Mouse (Mus musculus) G1E (cell line): Measurements from ENCODE around the gene Hoxb8. TPM values are rescaled to one million over a fixed set of nuclear protein-coding genes. Genes with fewer than 3 reads are reported as not detected.

Experiments
- ATAC-seq: 2 replicates; pipeline ENCODE4 v1.8.0; 2016; ENCODE audit warnings: mild to moderate bottlenecking; ENCODE audit not compliant: insufficient number of reproducible peaks, poor library complexity, low FRiP score, severe bottlenecking; ENCODE audit errors: extremely low read depth
- DNase-seq: peaks from one replicate; pipeline ENCODE4 v3.0.0; 2012; ENCODE audit warnings: low spot score
- H3K27me3 ChIP-seq: 2 replicates; pipeline ENCODE4 v1.6.1; 2012; ENCODE audit warnings: mild to moderate bottlenecking, low read length, inconsistent platforms; ENCODE audit not compliant: insufficient read depth
- H3K36me3 ChIP-seq: replicated peaks from 2 replicates; pipeline ENCODE3; 2012; ENCODE audit warnings: mild to moderate bottlenecking, inconsistent platforms
- H3K4me1 ChIP-seq: 2 replicates; pipeline ENCODE4 v1.6.1; 2012; ENCODE audit warnings: low read depth, low read length, inconsistent platforms, mixed read lengths; ENCODE audit not compliant: insufficient read depth
- H3K4me3 ChIP-seq: 2 replicates; pipeline ENCODE4 v1.5.1; 2012; ENCODE audit warnings: low read depth, mild to moderate bottlenecking, inconsistent platforms, low read length, moderate library complexity, mixed read lengths
- H3K9me3 ChIP-seq: replicated peaks from 2 replicates; pipeline ENCODE4 v1.6.1; 2012; ENCODE audit warnings: inconsistent platforms
- CTCF ChIP-seq: IDR thresholded peaks from 2 replicates; pipeline ENCODE4 v1.5.1; 2012; ENCODE audit warnings: low read depth, low read length, inconsistent platforms, mixed read lengths
- GATA1 ChIP-seq: IDR thresholded peaks from 2 replicates; pipeline ENCODE4 v1.6.1; 2012; ENCODE audit warnings: borderline replicate concordance, low read length, inconsistent platforms, mixed read lengths
- GATA2 ChIP-seq: IDR thresholded peaks from 2 replicates; pipeline ENCODE4 v1.6.1; 2012; ENCODE audit warnings: low read depth, low read length, inconsistent platforms, borderline replicate concordance
- POLR2AphosphoS5 ChIP-seq: IDR thresholded peaks from 2 replicates; pipeline ENCODE4 v1.6.1; 2012; ENCODE audit warnings: low read depth, low read length, inconsistent platforms; ENCODE audit not compliant: insufficient replicate concordance
- TAL1 ChIP-seq: conservative IDR thresholded peaks from 2 replicates; pipeline ENCODE4 v1.6.1; 2012; ENCODE audit warnings: low read depth, low read length, inconsistent platforms, mixed read lengths
- polyA plus RNA-seq: library from polyadenylated mRNA; stranded (reverse); fragments of >175 nt; gene quantifications from 2 replicates; pipeline ENCODE4 v1.2.3, GENCODE M21; 2012
- total RNA-seq, 2 experiments: library from RNA; stranded (forward) in 1 of 2; stranded (reverse) in 1 of 2; fragments of 200-1000 nt in 1 of 2; fragments of >200 nt in 1 of 2; fragmentation: Nextera tagmentation in 1 of 2; gene quantifications; 2 replicates each; pipeline ENCODE4 v1.2.3; 2014 to 2017

The Hoxb8 gene
- total and polyA plus RNA-seq, 3 experiments: 0.22 TPM; not detected in 1

DNA sequence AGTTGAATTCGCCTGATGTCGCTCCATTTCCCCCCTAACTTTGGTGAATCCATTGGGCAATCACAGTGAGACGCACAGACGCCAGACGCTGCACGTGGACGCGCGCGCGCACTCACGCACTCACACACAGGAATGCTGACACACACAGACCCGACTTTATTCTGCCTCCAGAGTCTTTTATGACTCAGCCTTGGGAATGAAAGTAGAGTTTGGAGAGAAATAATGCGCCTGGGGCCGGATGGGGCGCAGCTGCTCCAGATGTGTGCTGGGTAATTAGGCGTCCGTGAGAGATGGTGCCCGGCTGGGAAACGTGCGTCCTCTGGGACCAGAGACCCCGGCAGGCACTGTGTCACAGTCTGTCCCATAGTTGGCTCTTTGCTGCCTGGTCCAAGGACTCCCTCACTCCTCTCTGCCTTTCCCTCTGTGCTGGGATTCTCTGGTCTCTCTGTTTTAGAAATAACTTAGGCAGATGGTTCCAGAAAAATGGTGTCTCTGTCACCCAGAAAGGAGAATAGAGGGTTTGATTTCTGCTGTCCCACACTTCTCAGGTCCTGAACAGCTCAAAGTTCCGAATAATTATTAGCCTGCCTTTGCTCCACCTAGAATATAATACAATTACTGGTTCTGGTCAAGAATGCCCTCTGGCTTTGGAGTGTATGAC is 21.3 kb upstream of the Hoxb8 start:
- no peaks in the 10 kb centered on the region for H3K4me1 ChIP-seq
- H3K9me3 ChIP-seq: no peaks in the 10 kb centered on the region
- ATAC-seq (no peak), DNase-seq (no peak)
- H3K36me3 ChIP-seq: no peaks in the 10 kb centered on the region
- H3K27me3 ChIP-seq: peaks cover 41% of the 10 kb centered on the region
- no peak overlapping the region for H3K4me3 ChIP-seq
- TF ChIP-seq GATA2 (no peak), POLR2AphosphoS5 (no peak), GATA1 (no peak), CTCF (no peak), TAL1 (no peak)

- Histone ChIP-seq H3K4me3 (no peak overlapping the region), H3K36me3 (no peaks in the 10 kb centered on the region), H3K9me3 (no peaks in the 10 kb centered on the region), H3K4me1 (no peaks in the 10 kb centered on the region), H3K27me3 (peaks cover 40% of the 10 kb centered on the region)
- DNase-seq: peak; percentile 33
- no peak for TF ChIP-seq GATA1
- no peak for TF ChIP-seq POLR2AphosphoS5
- peak; percentile 52 for TF ChIP-seq CTCF
- ATAC-seq: no peak
Observed at GRCm38 (mm10) chr11:96261323-96261890, 20.3 kb upstream of the Hoxb8 start.

DNA sequence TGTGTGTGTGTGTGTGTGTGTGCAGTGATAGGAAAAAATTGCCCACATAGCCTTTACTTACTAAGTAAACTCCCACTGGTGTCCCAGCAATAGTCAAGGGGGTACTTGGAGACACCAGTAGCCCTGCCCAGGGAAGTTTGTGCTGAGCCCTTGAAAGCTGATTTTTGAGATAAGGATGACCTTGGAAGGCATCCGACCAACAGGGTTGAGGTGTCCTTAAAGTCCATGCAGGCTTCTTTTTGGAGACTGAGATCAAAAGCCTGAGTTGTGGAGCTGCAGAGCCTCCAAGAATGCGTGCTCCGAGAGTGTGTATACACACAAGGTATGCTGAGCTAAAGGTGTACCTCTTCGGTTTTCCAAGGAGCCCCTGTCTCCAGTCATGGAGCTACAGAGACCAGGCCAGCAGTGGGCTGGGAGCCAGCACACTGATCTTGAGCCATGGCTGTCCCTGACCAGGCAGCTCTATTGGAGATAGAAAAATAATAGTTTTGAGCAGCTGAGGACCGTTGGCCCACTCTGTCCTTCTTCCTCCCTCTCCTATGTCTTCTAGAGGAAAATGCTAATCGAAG is 19.4 kb upstream of the Hoxb8 start:
- H3K4me3 ChIP-seq: no peak overlapping the region
- ATAC-seq: no peak

GRCm38 (mm10) chr11:96263636-96264389 is 17.9 kb upstream of the Hoxb8 start:
- Histone ChIP-seq H3K36me3 (no peaks in the 10 kb centered on the region), H3K27me3 (peaks cover 41% of the 10 kb centered on the region), H3K4me1 (no peaks in the 10 kb centered on the region), H3K9me3 (no peaks in the 10 kb centered on the region), H3K4me3 (no peak overlapping the region)
- ATAC-seq (no peak), DNase-seq (no peak)
- no peak for TF ChIP-seq GATA2
- TF ChIP-seq GATA1: no peak
- TF ChIP-seq POLR2AphosphoS5: no peak
- TF ChIP-seq CTCF: no peak
- no peak for TF ChIP-seq TAL1

More for the DNA sequence above, 19.4 kb upstream of the Hoxb8 start:
- no peak for TF ChIP-seq POLR2AphosphoS5
- no peak for TF ChIP-seq GATA2
- no peak for TF ChIP-seq TAL1
- TF ChIP-seq CTCF: no peak
- TF ChIP-seq GATA1: no peak
- DNase-seq: no peak
- no peaks in the 10 kb centered on the region for H3K9me3 ChIP-seq
- no peaks in the 10 kb centered on the region for H3K4me1 ChIP-seq
- no peaks in the 10 kb centered on the region for H3K36me3 ChIP-seq
- peaks cover 42% of the 10 kb centered on the region for H3K27me3 ChIP-seq

GRCm38 (mm10) chr11:96264390-96265020 is 17.2 kb upstream of the Hoxb8 start:
- no peak for DNase-seq
- no peak for TF ChIP-seq POLR2AphosphoS5
- TF ChIP-seq GATA2: no peak
- no peak for TF ChIP-seq GATA1
- TF ChIP-seq CTCF: no peak
- Histone ChIP-seq H3K9me3 (no peaks in the 10 kb centered on the region), H3K27me3 (peaks cover 41% of the 10 kb centered on the region), H3K4me3 (no peak overlapping the region), H3K4me1 (no peaks in the 10 kb centered on the region), H3K36me3 (no peaks in the 10 kb centered on the region)
- ATAC-seq: no peak

DNA sequence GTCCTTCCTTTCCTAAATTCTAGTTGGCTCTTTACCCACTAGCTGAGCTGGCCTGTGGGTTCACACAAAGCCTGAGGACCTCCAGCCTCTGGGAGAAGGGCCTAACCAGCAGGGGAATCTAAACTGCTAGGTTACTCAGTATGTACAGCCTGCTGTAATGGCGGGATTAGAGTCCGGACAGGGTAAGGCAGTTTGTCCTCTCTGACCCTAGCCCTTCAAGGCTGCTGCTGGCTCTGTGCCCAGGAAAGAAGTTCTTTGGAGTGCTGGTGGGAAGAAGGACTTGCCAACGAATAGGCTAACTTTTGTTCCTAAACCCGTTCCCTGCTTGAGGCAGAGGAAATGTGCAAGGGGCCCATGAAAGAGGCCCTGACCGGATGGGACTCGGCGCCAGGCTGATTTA is 15.8 kb upstream of the Hoxb8 start:
- Histone ChIP-seq H3K4me1 (no peaks in the 10 kb centered on the region), H3K36me3 (no peaks in the 10 kb centered on the region), H3K27me3 (peaks cover 50% of the 10 kb centered on the region), H3K4me3 (no peak overlapping the region), H3K9me3 (no peaks in the 10 kb centered on the region)
- DNase-seq (no peak), ATAC-seq (no peak)
- no peak for TF ChIP-seq CTCF
- no peak for TF ChIP-seq GATA1
- TF ChIP-seq TAL1: no peak
- TF ChIP-seq GATA2: no peak
- TF ChIP-seq POLR2AphosphoS5: no peak
